Mouse (Mus musculus) heart, postnatal 25 days (tissue): ENCODE measurements at regions not wholly inside any gene's neighbourhood (a gene's known extent, or its start where the extent isn't known, plus 50 kb on each side); places are given as distances from the start of the nearest gene placed in this dataset.

Experiments used
- DNase-seq: peaks from one replicate; pipeline ENCODE4 v3.0.0; 2022; ENCODE audit warnings: low spot score
- intact Hi-C: fragments of 180-260 bp; cut with DNase I; formaldehyde crosslinking; loops from one replicate; pipeline ENCODE4 v1.15.1; 2025

DNA sequence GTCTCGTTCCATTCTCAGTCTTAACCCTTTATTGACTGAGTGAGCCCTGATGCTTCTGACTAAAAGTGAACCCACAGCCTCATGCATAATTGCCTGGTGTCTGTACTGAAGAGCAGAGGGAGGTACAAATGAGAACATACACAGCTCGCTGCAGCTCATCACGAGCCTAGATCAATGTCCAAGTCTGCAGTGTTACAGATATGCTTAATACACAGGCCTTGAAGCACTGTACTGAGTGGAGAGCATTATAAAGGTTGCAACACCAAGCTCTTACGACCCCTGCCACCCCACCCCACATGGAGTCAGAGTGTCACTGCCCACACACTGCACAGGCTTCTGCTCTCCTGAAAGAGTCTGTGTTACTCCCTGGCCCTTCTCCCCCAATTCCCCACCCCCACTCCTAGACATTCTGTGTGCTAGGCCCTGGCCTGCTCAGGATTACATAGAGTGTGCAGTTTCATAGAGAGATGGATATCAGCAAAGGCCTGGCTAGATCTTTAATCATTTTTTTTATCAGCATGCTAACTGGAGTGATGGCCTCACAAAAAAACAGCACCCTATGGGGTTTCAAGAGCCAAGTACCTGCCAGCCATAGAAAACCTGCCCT, 108.5 kb upstream of the Gm12830 start:
- DNase-seq = no peak
- intact Hi-C loops = no loop called here

GRCm38 (mm10) chr4:114716703-114717102, 104.8 kb upstream of the Gm12830 start:
- intact Hi-C loops = no loop called here

GRCm38 (mm10) chr4:114720696-114721095, 100.8 kb upstream of the Gm12830 start:
- DNase-seq = no peak
- intact Hi-C loops = no loop called here

More at GRCm38 (mm10) chr4:114716703-114717102, 104.8 kb upstream of the Gm12830 start:
- no peak for DNase-seq

GRCm38 (mm10) chr4:114721386-114721785, 100.1 kb upstream of the Gm12830 start:
- intact Hi-C loops = no loop called here
- no peak for DNase-seq

DNA sequence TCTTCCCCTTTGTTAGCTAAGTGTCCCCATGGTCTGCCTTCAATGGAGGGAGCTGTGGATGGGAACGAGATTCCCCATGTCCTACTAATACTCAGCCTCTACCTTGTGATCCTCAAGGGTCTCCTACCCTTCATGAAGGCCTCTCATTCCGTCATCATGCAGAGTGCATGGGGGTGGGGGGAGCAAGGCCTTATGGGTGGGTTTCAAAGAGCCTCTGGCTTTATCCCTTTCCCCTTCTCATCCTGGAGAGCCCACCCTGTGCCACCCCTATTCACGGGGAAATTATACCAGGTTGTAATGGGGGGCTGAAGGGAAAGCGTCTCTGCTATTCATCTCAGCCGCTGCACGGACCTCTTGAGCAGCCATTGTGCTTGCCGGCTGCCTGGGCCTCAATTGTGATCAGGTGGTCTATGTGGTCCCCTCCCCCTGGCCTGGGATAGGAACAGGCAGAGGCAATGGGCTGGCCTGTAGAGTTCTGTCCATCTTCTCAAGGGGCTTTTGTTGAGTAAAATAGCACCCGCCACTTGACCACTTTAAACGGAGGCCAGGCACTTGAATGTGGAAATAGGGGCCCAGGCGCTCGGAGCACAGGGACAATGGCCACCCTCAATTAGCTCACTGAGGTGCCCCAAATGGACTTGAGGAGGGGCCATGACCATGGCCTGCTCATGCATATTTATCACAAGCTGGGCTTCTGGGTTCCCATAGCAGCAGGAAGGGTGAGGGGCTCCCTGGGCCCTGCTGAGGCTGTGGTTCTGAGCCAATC, 93.1 kb upstream of the Gm12830 start:
- no peak for DNase-seq
- intact Hi-C loops = no loop called here

DNA sequence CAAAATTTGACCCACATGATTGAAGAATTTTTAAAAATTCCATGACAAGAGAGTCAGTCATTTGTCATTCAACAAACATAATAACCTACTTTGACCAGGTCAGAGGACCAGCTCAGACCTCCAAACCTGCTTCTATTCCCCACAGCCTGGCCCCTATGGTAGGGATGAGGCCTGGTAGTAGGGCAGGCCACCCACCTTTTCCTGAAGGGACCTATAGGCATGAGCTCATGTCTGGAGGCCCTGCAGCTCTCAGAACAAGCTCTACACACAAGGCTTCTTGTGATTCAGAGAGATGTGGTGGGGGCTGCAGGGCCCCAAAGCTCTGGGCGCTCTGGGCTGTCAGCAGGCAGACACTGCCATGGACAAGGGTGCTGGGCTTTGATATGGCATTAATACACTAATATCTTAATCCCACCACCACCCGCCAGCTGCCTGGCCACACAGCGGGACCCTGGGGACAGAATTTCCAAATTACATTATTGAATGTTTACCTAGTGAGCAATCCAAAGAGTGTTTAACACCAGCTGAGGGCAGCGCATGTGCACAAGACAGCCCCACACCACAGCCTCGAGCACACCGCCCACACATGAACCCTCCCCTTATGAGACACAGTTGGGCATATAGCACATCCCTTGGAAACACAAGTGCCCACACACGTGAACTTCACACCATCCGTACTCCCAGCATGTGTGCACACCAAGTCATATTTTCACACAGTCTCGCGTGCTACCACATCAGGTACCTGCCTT, 88.1 kb upstream of the Gm12830 start:
- DNase-seq = no peak
- intact Hi-C loops = no loop called here

GRCm38 (mm10) chr4:114738903-114739667, 82.4 kb upstream of the Gm12830 start:
- DNase-seq = no peak
- intact Hi-C loops = no loop called here

- intact Hi-C loops = no loop called here
- no peak for DNase-seq
These were observed 73.4 kb upstream of the Gm12830 start for GRCm38 (mm10) chr4:114748131-114748530.

DNA sequence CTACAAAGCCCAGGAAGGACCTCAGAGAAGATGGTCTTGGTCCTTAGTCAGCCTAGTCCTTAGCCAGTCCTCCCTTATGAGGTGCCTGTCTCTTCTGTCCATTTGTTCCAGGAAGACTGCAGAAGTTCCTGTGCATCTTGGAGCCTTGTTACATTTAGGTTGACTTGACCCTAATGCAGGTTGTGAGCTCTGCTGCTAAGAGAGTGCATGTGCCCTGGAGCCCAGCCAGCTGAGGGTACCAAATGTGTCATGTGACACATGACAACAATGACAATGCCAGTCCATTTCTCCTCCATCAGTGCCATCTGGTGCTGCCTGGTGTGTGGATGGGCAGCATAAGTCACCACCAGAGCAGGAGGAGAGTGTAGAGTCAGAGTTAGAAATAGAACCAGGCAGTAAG, 61.7 kb upstream of the Gm12830 start:
- DNase-seq = no peak
- intact Hi-C loops = no loop called here

GRCm38 (mm10) chr4:114766643-114767393, 54.7 kb upstream of the Gm12830 start:
- DNase-seq = no peak
- intact Hi-C loops = no loop called here
